Mouse (Mus musculus) liver, adult 2 months (tissue): ENCODE measurements around the gene Gm49630. TPM values are rescaled to one million over a fixed set of nuclear protein-coding genes. Genes with fewer than 3 reads are reported as not detected.
"Not testable (repeated sequence)": the region's sequence is repeated elsewhere in the genome, so short reads cannot be mapped to it uniquely, and the experiment has no call there.

Experiments
- DNase-seq: peaks from one replicate; pipeline ENCODE4 v3.0.0-alpha.2; 2011; ENCODE audit warnings: low read depth, low spot score; ENCODE audit errors: extremely low read depth
- H3K27ac ChIP-seq: fragments of 200-500 bp; replicated peaks from 2 replicates; pipeline ENCODE4 v1.5.1; 2012; ENCODE audit warnings: low read depth, mild to moderate bottlenecking, control low read depth, inconsistent platforms, low read length; ENCODE audit not compliant: insufficient read depth
- H3K27me3 ChIP-seq: fragments of 200-500 bp; 2 replicates; pipeline ENCODE4 v1.6.1; 2012; ENCODE audit warnings: mild to moderate bottlenecking, moderate library complexity, low read length, inconsistent platforms; ENCODE audit not compliant: control insufficient read depth, insufficient read depth
- H3K36me3 ChIP-seq: fragments of 200-500 bp; 2 replicates; pipeline ENCODE4 v1.6.1; 2012; ENCODE audit warnings: low read length, inconsistent platforms; ENCODE audit not compliant: control insufficient read depth, insufficient read depth
- H3K4me1 ChIP-seq: fragments of 200-500 bp; 2 replicates; pipeline ENCODE4 v1.6.1; 2011; ENCODE audit warnings: low read length; ENCODE audit not compliant: control insufficient read depth, insufficient read depth
- H3K4me3 ChIP-seq: fragments of 200-500 bp; 2 replicates; pipeline ENCODE4 v1.5.1; 2011; ENCODE audit warnings: low read depth, mild to moderate bottlenecking, control low read depth, low read length, moderate library complexity; ENCODE audit not compliant: insufficient read depth
- H3K79me2 ChIP-seq: fragments of 200-500 bp; 2 replicates; pipeline ENCODE4 v1.6.1; 2012; ENCODE audit warnings: inconsistent platforms, mild to moderate bottlenecking, low read length, moderate library complexity; ENCODE audit not compliant: control insufficient read depth, insufficient read depth
- H3K9ac ChIP-seq: fragments of 200-500 bp; 2 replicates; pipeline ENCODE4 v1.6.1; 2012; ENCODE audit warnings: low read depth, mild to moderate bottlenecking, control low read depth, inconsistent platforms, low read length
- WGBS: fragments of 180-500 bp; shearing (Covaris S2); methylation state at CpG from one replicate; pipeline ENCODE4 v1.1.7; 2018; 5-methylcytosine and 5-hydroxymethylcytosine counted together
- polyA plus RNA-seq: library from polyadenylated mRNA; depleted of rRNA; stranded (reverse); fragments of >200 nt; gene quantifications from 2 replicates; pipeline ENCODE4 v1.2.3, GENCODE M21; 2012
- total RNA-seq: library from RNA; depleted of rRNA; stranded (reverse); fragments of >200 nt; gene quantifications from 2 replicates; pipeline ENCODE4 v1.2.3, GENCODE M21; 2014

Gene Gm49630
- total and polyA plus RNA-seq, 2 experiments: not detected

- H3K79me2 ChIP-seq, H3K36me3 ChIP-seq, H3K27me3 ChIP-seq, H3K9ac ChIP-seq, DNase-seq, H3K4me1 ChIP-seq, H3K27ac ChIP-seq, H3K4me3 ChIP-seq: not testable (repeated sequence)
- WGBS: 61% methylated on average over 9 of the region's 9 CpGs
Measured at GRCm38 (mm10) chr17:7337381-7337780, 34.4 kb downstream of the Gm49630 start.

GRCm38 (mm10) chr17:7332745-7333144, 39.0 kb downstream of the Gm49630 start:
- not testable (repeated sequence) for H3K36me3 ChIP-seq, H3K27ac ChIP-seq, DNase-seq, H3K4me3 ChIP-seq, H3K27me3 ChIP-seq, H3K79me2 ChIP-seq, H3K4me1 ChIP-seq, H3K9ac ChIP-seq
- 49% methylated on average over 3 of the region's 5 CpGs for WGBS

- H3K36me3 ChIP-seq, H3K9ac ChIP-seq, H3K4me3 ChIP-seq, H3K79me2 ChIP-seq, H3K4me1 ChIP-seq, H3K27ac ChIP-seq, H3K27me3 ChIP-seq, DNase-seq: not testable (repeated sequence)
- 35% methylated on average over 6 of the region's 8 CpGs for WGBS
Measured at GRCm38 (mm10) chr17:7326415-7326814, 45.4 kb downstream of the Gm49630 start.

- H3K27ac ChIP-seq, H3K9ac ChIP-seq, H3K79me2 ChIP-seq, H3K27me3 ChIP-seq, DNase-seq, H3K4me1 ChIP-seq, H3K4me3 ChIP-seq, H3K36me3 ChIP-seq: not testable (repeated sequence)
- WGBS: 89% methylated on average over 5 of the region's 5 CpGs
Measured at GRCm38 (mm10) chr17:7324346-7324745, 47.4 kb downstream of the Gm49630 start, which contains the start of gene Tcp10a. Gene Tcp10a (plus strand): TSS chr17:7324646.

GRCm38 (mm10) chr17:7319789-7320188, 52.0 kb downstream of the Gm49630 start:
- not testable (repeated sequence) for H3K9ac ChIP-seq, H3K36me3 ChIP-seq, H3K4me1 ChIP-seq, H3K4me3 ChIP-seq, DNase-seq, H3K27ac ChIP-seq, H3K27me3 ChIP-seq, H3K79me2 ChIP-seq
- WGBS: 85% methylated on average over 6 of the region's 6 CpGs

GRCm38 (mm10) chr17:7315693-7316382, 55.9 kb downstream of the Gm49630 start:
- not testable (repeated sequence) for H3K27ac ChIP-seq, H3K9ac ChIP-seq, H3K79me2 ChIP-seq, H3K4me1 ChIP-seq, H3K4me3 ChIP-seq, H3K36me3 ChIP-seq, H3K27me3 ChIP-seq
- 85% methylated on average over 7 of the region's 8 CpGs for WGBS
- DNase-seq: peak; percentile 2

GRCm38 (mm10) chr17:7306278-7307196, 65.2 kb downstream of the Gm49630 start:
- H3K4me1 ChIP-seq, DNase-seq, H3K4me3 ChIP-seq, H3K27ac ChIP-seq, H3K36me3 ChIP-seq, H3K79me2 ChIP-seq, H3K9ac ChIP-seq, H3K27me3 ChIP-seq: not testable (repeated sequence)
- 61% methylated on average over 8 of the region's 8 CpGs for WGBS
